Mouse (Mus musculus) ES-CJ7 (cell line): ENCODE data around the gene BC061212.
"Not testable (repeated sequence)": the region's sequence is repeated elsewhere in the genome, so short reads cannot be mapped to it uniquely, and the experiment has no call there.

Source experiments
- DNase-seq: peaks from one replicate; pipeline ENCODE4 v3.0.0; 2011; ENCODE audit warnings: low read depth, low spot score

BC061212 gene

GRCm38 (mm10) chr5:94070445-94070844 lies at the start of gene BC061212:
Gene BC061212, minus strand, starts transcription at chr5:94070545.
- not testable (repeated sequence) for DNase-seq

DNA sequence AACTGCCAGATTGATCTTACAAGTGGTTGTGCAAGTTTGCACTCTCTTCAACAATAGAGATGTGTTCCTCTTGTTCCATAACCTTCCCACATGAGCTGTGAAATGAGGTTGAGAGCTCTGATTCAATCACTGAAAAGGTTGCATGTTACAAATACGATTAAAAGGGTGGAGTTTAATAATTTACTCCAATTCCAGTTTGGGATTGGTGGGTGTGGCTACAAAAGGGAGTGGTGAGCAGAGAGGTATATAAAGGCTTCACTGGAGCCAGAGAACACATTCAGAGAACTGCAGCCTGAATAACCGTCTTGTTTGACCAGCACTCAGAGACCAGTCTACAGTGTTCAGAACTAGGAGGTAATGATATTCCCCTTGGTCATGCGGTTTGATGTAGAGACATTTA lies 5.7 kb upstream of the BC061212 start, which contains the start of gene Gm6351:
Gene Gm6351 (plus strand): TSS at position 301 of the 400 bp plus-strand sequence.
- not testable (repeated sequence) for DNase-seq
